Comparison of ENCODE assay signal across 25 mouse cellular contexts in the genomic region with DNA sequence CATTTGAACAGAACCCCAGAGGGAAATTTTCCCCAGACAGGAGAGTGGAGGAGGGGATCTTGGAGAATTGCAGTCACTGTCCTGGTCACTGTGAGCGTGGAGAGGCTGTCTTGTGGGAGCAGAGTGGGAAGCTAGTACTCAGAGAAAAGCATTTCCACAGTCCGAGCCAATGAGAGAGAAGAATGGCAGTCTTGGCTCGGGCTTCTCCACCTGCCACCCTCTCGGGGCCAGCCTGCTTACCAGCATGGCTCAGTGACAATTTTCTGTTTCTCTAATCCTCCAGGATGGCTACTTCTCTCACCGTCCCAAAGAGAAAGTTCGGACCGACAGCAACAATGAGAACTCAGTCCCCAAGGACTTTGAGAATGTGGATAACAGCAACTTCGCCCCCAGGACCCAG.
DNase-seq lines count a peak whose midpoint lies in the region; ATAC-seq and TF ChIP-seq lines count a peak whose summit lies in the region.
"Had no signal": no experiment of that assay in that cellular context is flagged by ENCODE, and none has a peak within 500 bp of the region (broad histone marks: within the 10 kb centered on the region; RNA-seq: fewer than 3 reads in every experiment).

No protein-coding gene starts in this region.

- TF ChIP-seq POLR2A in brain, embryonic 14.5 days (IDR thresholded peaks at IDR 0.05; ENCODE audit: borderline replicate concordance, extremely low read depth, insufficient read depth, insufficient read length, poor library complexity, severe bottlenecking), result no peak

- no peak for TF ChIP-seq CTCF in brain, embryonic 14.5 days (IDR thresholded peaks at IDR 0.05; ENCODE audit: borderline replicate concordance, extremely low read depth, insufficient read depth, insufficient read length)

- H3K9ac ChIP-seq in forebrain, embryonic 14.5 days (ENCODE audit: low read length), result no peak overlapping the region
- H3K9ac ChIP-seq in hindbrain, embryonic 16.5 days (ENCODE audit: low read depth, low read length), result no peak overlapping the region
- H3K9ac ChIP-seq in hindbrain, embryonic 11.5 days (ENCODE audit: low read depth, low read length), result no peak overlapping the region
- H3K9ac ChIP-seq in midbrain, embryonic 14.5 days (replicated peaks; ENCODE audit: low read length), result no peak overlapping the region
- no peak overlapping the region for H3K9ac ChIP-seq in neural tube, embryonic 15.5 days (replicated peaks)
- H3K9ac ChIP-seq: forebrain, embryonic 12.5 days; heart, embryonic 15.5 days; hindbrain, embryonic 15.5 days; intestine, embryonic 15.5 days; limb, embryonic 12.5 days; liver, embryonic 15.5 days; lung, embryonic 14.5 days had no signal

- no peak overlapping the region for H3K4me2 ChIP-seq in forebrain, embryonic 14.5 days (ENCODE audit: low read length)
- no peak overlapping the region for H3K4me2 ChIP-seq in hindbrain, embryonic 16.5 days (ENCODE audit: low read length)
- H3K4me2 ChIP-seq in hindbrain, embryonic 11.5 days (replicated peaks; ENCODE audit: low read depth, low read length), result no peak overlapping the region
- no peak overlapping the region for H3K4me2 ChIP-seq in midbrain, embryonic 14.5 days (ENCODE audit: low read length)
- H3K4me2 ChIP-seq in neural tube, embryonic 15.5 days, result no peak overlapping the region
- H3K4me2 ChIP-seq: forebrain, embryonic 12.5 days; heart, embryonic 15.5 days; hindbrain, embryonic 15.5 days; intestine, embryonic 15.5 days; limb, embryonic 12.5 days; liver, embryonic 15.5 days; lung, embryonic 14.5 days had no signal

- 68% methylated on average over 8 of the region's 8 CpGs for WGBS in forebrain, embryonic 14.5 days
- 78% methylated on average over 8 of the region's 8 CpGs for WGBS in forebrain, embryonic 10.5 days
- 60% methylated on average over 8 of the region's 8 CpGs for WGBS in hindbrain, embryonic 16.5 days
- 77% methylated on average over 8 of the region's 8 CpGs for WGBS in hindbrain, embryonic 11.5 days
- WGBS in midbrain, embryonic 14.5 days, result 58% methylated on average over 8 of the region's 8 CpGs
- WGBS in neural tube, embryonic 15.5 days, result 61% methylated on average over 8 of the region's 8 CpGs

- peaks cover 22% of the 10 kb centered on the region for H3K4me1 ChIP-seq in forebrain, embryonic 14.5 days (ENCODE audit: control insufficient read depth, insufficient read depth, low read length)
- H3K4me1 ChIP-seq in forebrain, embryonic 10.5 days, result peaks cover 54% of the 10 kb centered on the region
- H3K4me1 ChIP-seq in hindbrain, embryonic 16.5 days (ENCODE audit: control insufficient read depth, insufficient read depth, low read depth, low read length), result peaks cover 28% of the 10 kb centered on the region
- no peaks in the 10 kb centered on the region for H3K4me1 ChIP-seq in hindbrain, embryonic 11.5 days (replicated peaks; ENCODE audit: control insufficient read depth, insufficient read depth, low read length)
- H3K4me1 ChIP-seq in midbrain, embryonic 14.5 days (ENCODE audit: control insufficient read depth, insufficient read depth, low read length), result peaks cover 26% of the 10 kb centered on the region
- peaks cover 33% of the 10 kb centered on the region for H3K4me1 ChIP-seq in neural tube, embryonic 15.5 days
- H3K4me1 ChIP-seq: intestine, embryonic 15.5 days; liver, embryonic 15.5 days had no signal

- peak; percentile 46 for DNase-seq in forebrain, embryonic 14.5 days (ENCODE audit: low spot score)
- no peak for DNase-seq in forebrain, embryonic 10.5 days (ENCODE audit: extremely low spot score, low spot score)
- no peak for DNase-seq in hindbrain, embryonic 11.5 days (ENCODE audit: low spot score)
- peak; percentile 59 for DNase-seq in brain, embryonic 14.5 days (ENCODE audit: low read depth)
- peak; percentile 43 for DNase-seq in midbrain, embryonic 14.5 days
- DNase-seq: adrenal gland, postnatal 14 days; cerebellum, adult 18-20 months; gastrocnemius, postnatal 14 days; kidney, postnatal 4 days; lung, embryonic 14.5 days; lung, postnatal 14 days; thymus, adult 2 months; thymus, postnatal 36 days had no signal

- no peak overlapping the region for H3K27ac ChIP-seq in forebrain, embryonic 14.5 days (ENCODE audit: low read depth, low read length)
- H3K27ac ChIP-seq in forebrain, embryonic 10.5 days, result no peak overlapping the region
- peak overlapping the region; percentile 23; the same call in 1 of the 2 replicates for H3K27ac ChIP-seq in hindbrain, embryonic 16.5 days (ENCODE audit: low read depth, low read length)
- H3K27ac ChIP-seq in hindbrain, embryonic 11.5 days (ENCODE audit: low read depth, low read length), result no peak overlapping the region
- H3K27ac ChIP-seq in midbrain, embryonic 14.5 days (replicated peaks; ENCODE audit: low read depth, low read length), result no peak overlapping the region
- H3K27ac ChIP-seq in neural tube, embryonic 15.5 days (replicated peaks), result no peak overlapping the region
- H3K27ac ChIP-seq: forebrain, embryonic 12.5 days; heart, embryonic 10.5 days; heart, embryonic 15.5 days; hindbrain, embryonic 15.5 days; intestine, embryonic 15.5 days; kidney, postnatal 0 days; limb, embryonic 12.5 days; liver, embryonic 15.5 days had no signal

- no peaks in the 10 kb centered on the region for H3K36me3 ChIP-seq in forebrain, embryonic 14.5 days (ENCODE audit: control insufficient read depth, insufficient read depth, low read length)
- peaks cover 13% of the 10 kb centered on the region for H3K36me3 ChIP-seq in forebrain, embryonic 10.5 days (replicated peaks)
- no peaks in the 10 kb centered on the region for H3K36me3 ChIP-seq in hindbrain, embryonic 16.5 days (ENCODE audit: control insufficient read depth, insufficient read depth, low read length)
- H3K36me3 ChIP-seq in hindbrain, embryonic 11.5 days (ENCODE audit: control insufficient read depth, insufficient read depth, low read length), result no peaks in the 10 kb centered on the region
- H3K36me3 ChIP-seq in midbrain, embryonic 14.5 days (ENCODE audit: control insufficient read depth, insufficient read depth, low read length), result no peaks in the 10 kb centered on the region
- H3K36me3 ChIP-seq in neural tube, embryonic 15.5 days, result no peaks in the 10 kb centered on the region
- H3K36me3 ChIP-seq: heart, embryonic 10.5 days; heart, embryonic 15.5 days; hindbrain, embryonic 15.5 days; intestine, embryonic 15.5 days; limb, embryonic 12.5 days; liver, embryonic 15.5 days had no signal

- H3K9me3 ChIP-seq in forebrain, embryonic 14.5 days (replicated peaks; ENCODE audit: control insufficient read depth, low read length), result no peaks in the 10 kb centered on the region
- no peaks in the 10 kb centered on the region for H3K9me3 ChIP-seq in forebrain, embryonic 10.5 days
- no peaks in the 10 kb centered on the region for H3K9me3 ChIP-seq in hindbrain, embryonic 16.5 days (ENCODE audit: control insufficient read depth, low read length)
- no peaks in the 10 kb centered on the region for H3K9me3 ChIP-seq in hindbrain, embryonic 11.5 days (ENCODE audit: control insufficient read depth, low read length)
- H3K9me3 ChIP-seq in midbrain, embryonic 14.5 days (ENCODE audit: control insufficient read depth, low read length), result no peaks in the 10 kb centered on the region
- no peaks in the 10 kb centered on the region for H3K9me3 ChIP-seq in neural tube, embryonic 15.5 days (replicated peaks)
- H3K9me3 ChIP-seq: forebrain, embryonic 12.5 days; heart, embryonic 10.5 days; heart, embryonic 15.5 days; hindbrain, embryonic 15.5 days; intestine, embryonic 15.5 days; limb, embryonic 12.5 days; liver, embryonic 15.5 days had no signal

- no peak for ATAC-seq in forebrain, embryonic 14.5 days
- peak; percentile 58; the same call in 1 of the 2 replicates for ATAC-seq in hindbrain, embryonic 16.5 days
- ATAC-seq in hindbrain, embryonic 11.5 days (ENCODE audit: low FRiP score), result no peak
- no peak for ATAC-seq in midbrain, embryonic 14.5 days (ENCODE audit: low FRiP score, low TSS enrichment)
- no peak for ATAC-seq in neural tube, embryonic 15.5 days (ENCODE audit: low FRiP score)
- ATAC-seq: CD4-positive, CD25-positive, alpha-beta regulatory T cell, adult 4 months; intestine, embryonic 15.5 days had no signal

- H3K27me3 ChIP-seq in forebrain, embryonic 14.5 days (replicated peaks; ENCODE audit: control insufficient read depth, insufficient read depth, low read length), result no peaks in the 10 kb centered on the region
- peaks cover 21% of the 10 kb centered on the region for H3K27me3 ChIP-seq in forebrain, embryonic 10.5 days (ENCODE audit: poor library complexity, severe bottlenecking)
- H3K27me3 ChIP-seq in hindbrain, embryonic 16.5 days (replicated peaks; ENCODE audit: control insufficient read depth, insufficient read depth, low read length), result no peaks in the 10 kb centered on the region
- H3K27me3 ChIP-seq in hindbrain, embryonic 11.5 days (ENCODE audit: control insufficient read depth, insufficient read depth, low read length), result no peaks in the 10 kb centered on the region
- H3K27me3 ChIP-seq in midbrain, embryonic 14.5 days (ENCODE audit: control insufficient read depth, insufficient read depth, low read length), result peaks cover 3% of the 10 kb centered on the region; the same call in 1 of the 2 replicates
- peaks cover 12% of the 10 kb centered on the region; the same call in 1 of the 2 replicates for H3K27me3 ChIP-seq in neural tube, embryonic 15.5 days (replicated peaks)
- H3K27me3 ChIP-seq: heart, embryonic 15.5 days; hindbrain, embryonic 15.5 days; intestine, embryonic 15.5 days; limb, embryonic 12.5 days; liver, embryonic 15.5 days had no signal

- no peak overlapping the region for H3K4me3 ChIP-seq in forebrain, embryonic 14.5 days (ENCODE audit: low read depth, low read length)
- H3K4me3 ChIP-seq in forebrain, embryonic 10.5 days, result no peak overlapping the region
- no peak overlapping the region for H3K4me3 ChIP-seq in hindbrain, embryonic 16.5 days (ENCODE audit: low read length)
- no peak overlapping the region for H3K4me3 ChIP-seq in hindbrain, embryonic 11.5 days (ENCODE audit: low read depth, low read length)
- H3K4me3 ChIP-seq in midbrain, embryonic 14.5 days (replicated peaks; ENCODE audit: low read depth, low read length), result no peak overlapping the region
- no peak overlapping the region for H3K4me3 ChIP-seq in neural tube, embryonic 15.5 days (replicated peaks)
- H3K4me3 ChIP-seq: erythroblast, embryonic 14.5 days; forebrain, embryonic 12.5 days; heart, embryonic 10.5 days; heart, embryonic 15.5 days; hindbrain, embryonic 15.5 days; intestine, embryonic 15.5 days; limb, embryonic 12.5 days; liver, embryonic 15.5 days had no signal

Comparison
In these comparisons a context has a peak if more than half of its experiments do, and no peak if none do; other contexts are left out.
1. DNase-seq: peak in forebrain, embryonic 14.5 days (single experiment), brain, embryonic 14.5 days (single experiment) and midbrain, embryonic 14.5 days (single experiment); none in forebrain, embryonic 10.5 days (single experiment) and hindbrain, embryonic 11.5 days (single experiment).